Mouse (Mus musculus): Measurements from ENCODE around the gene Tnr. TPM values are rescaled to one million over a fixed set of nuclear protein-coding genes. Genes with fewer than 3 reads are reported as not detected.

Gene Tnr
- polyA plus RNA-seq, 1 experiment: 6.9 TPM

- TF ChIP-seq POLR2A (IDR thresholded peaks at IDR 0.05; ENCODE audit: borderline replicate concordance, extremely low read depth, insufficient read depth, insufficient read length, poor library complexity, severe bottlenecking) (no peak), CTCF (IDR thresholded peaks at IDR 0.05; ENCODE audit: borderline replicate concordance, extremely low read depth, insufficient read depth, insufficient read length) (no peak)
- DNase-seq (ENCODE audit: low read depth): peak; percentile 85
Observed at GRCm38 (mm10) chr1:159760970-159761369, 237.4 kb downstream of the Tnr start.

- TF ChIP-seq POLR2A (IDR thresholded peaks at IDR 0.05; ENCODE audit: borderline replicate concordance, extremely low read depth, insufficient read depth, insufficient read length, poor library complexity, severe bottlenecking) (no peak), CTCF (IDR thresholded peaks at IDR 0.05; ENCODE audit: borderline replicate concordance, extremely low read depth, insufficient read depth, insufficient read length) (no peak)
- peak; percentile 67 for DNase-seq (ENCODE audit: low read depth)
Observed at GRCm38 (mm10) chr1:159763901-159764300, 240.3 kb downstream of the Tnr start.

GRCm38 (mm10) chr1:159764897-159765296 is 241.3 kb downstream of the Tnr start:
- TF ChIP-seq POLR2A (IDR thresholded peaks at IDR 0.05; ENCODE audit: borderline replicate concordance, extremely low read depth, insufficient read depth, insufficient read length, poor library complexity, severe bottlenecking) (no peak), CTCF (IDR thresholded peaks at IDR 0.05; ENCODE audit: borderline replicate concordance, extremely low read depth, insufficient read depth, insufficient read length) (no peak)
- DNase-seq (ENCODE audit: low read depth): no peak

GRCm38 (mm10) chr1:159769948-159770347 is 246.4 kb downstream of the Tnr start:
- peak; percentile 31 for DNase-seq (ENCODE audit: low read depth)
- TF ChIP-seq POLR2A (IDR thresholded peaks at IDR 0.05; ENCODE audit: borderline replicate concordance, extremely low read depth, insufficient read depth, insufficient read length, poor library complexity, severe bottlenecking): no peak
- no peak for TF ChIP-seq CTCF (IDR thresholded peaks at IDR 0.05; ENCODE audit: borderline replicate concordance, extremely low read depth, insufficient read depth, insufficient read length)

GRCm38 (mm10) chr1:159773671-159774070 is 250.1 kb downstream of the Tnr start:
- DNase-seq (ENCODE audit: low read depth): no peak
- TF ChIP-seq CTCF (IDR thresholded peaks at IDR 0.05; ENCODE audit: borderline replicate concordance, extremely low read depth, insufficient read depth, insufficient read length) (no peak), POLR2A (IDR thresholded peaks at IDR 0.05; ENCODE audit: borderline replicate concordance, extremely low read depth, insufficient read depth, insufficient read length, poor library complexity, severe bottlenecking) (no peak)

GRCm38 (mm10) chr1:159775168-159775567 is 251.6 kb downstream of the Tnr start:
- TF ChIP-seq CTCF (IDR thresholded peaks at IDR 0.05; ENCODE audit: borderline replicate concordance, extremely low read depth, insufficient read depth, insufficient read length) (no peak), POLR2A (IDR thresholded peaks at IDR 0.05; ENCODE audit: borderline replicate concordance, extremely low read depth, insufficient read depth, insufficient read length, poor library complexity, severe bottlenecking) (no peak)
- no peak for DNase-seq (ENCODE audit: low read depth)

- TF ChIP-seq POLR2A (IDR thresholded peaks at IDR 0.05; ENCODE audit: borderline replicate concordance, extremely low read depth, insufficient read depth, insufficient read length, poor library complexity, severe bottlenecking) (no peak), CTCF (IDR thresholded peaks at IDR 0.05; ENCODE audit: borderline replicate concordance, extremely low read depth, insufficient read depth, insufficient read length) (no peak)
- peak; percentile 50 for DNase-seq (ENCODE audit: low read depth)
Observed at GRCm38 (mm10) chr1:159777107-159777506, 253.5 kb downstream of the Tnr start.

- no peak for TF ChIP-seq CTCF (IDR thresholded peaks at IDR 0.05; ENCODE audit: borderline replicate concordance, extremely low read depth, insufficient read depth, insufficient read length)
- no peak for DNase-seq (ENCODE audit: low read depth)
Observed at GRCm38 (mm10) chr1:159779424-159779823, 255.9 kb downstream of the Tnr start.

GRCm38 (mm10) chr1:159783842-159784241 is 260.3 kb downstream of the Tnr start:
- TF ChIP-seq POLR2A (IDR thresholded peaks at IDR 0.05; ENCODE audit: borderline replicate concordance, extremely low read depth, insufficient read depth, insufficient read length, poor library complexity, severe bottlenecking) (no peak), CTCF (IDR thresholded peaks at IDR 0.05; ENCODE audit: borderline replicate concordance, extremely low read depth, insufficient read depth, insufficient read length) (peak; percentile 70)
- DNase-seq (ENCODE audit: low read depth): peak; percentile 53

GRCm38 (mm10) chr1:159788312-159788711 is 264.7 kb downstream of the Tnr start:
- DNase-seq (ENCODE audit: low read depth): no peak
- no peak for TF ChIP-seq POLR2A (IDR thresholded peaks at IDR 0.05; ENCODE audit: borderline replicate concordance, extremely low read depth, insufficient read depth, insufficient read length, poor library complexity, severe bottlenecking)
- TF ChIP-seq CTCF (IDR thresholded peaks at IDR 0.05; ENCODE audit: borderline replicate concordance, extremely low read depth, insufficient read depth, insufficient read length): no peak

- peak; percentile 47 for DNase-seq (ENCODE audit: low read depth)
- TF ChIP-seq POLR2A (IDR thresholded peaks at IDR 0.05; ENCODE audit: borderline replicate concordance, extremely low read depth, insufficient read depth, insufficient read length, poor library complexity, severe bottlenecking) (no peak), CTCF (IDR thresholded peaks at IDR 0.05; ENCODE audit: borderline replicate concordance, extremely low read depth, insufficient read depth, insufficient read length) (no peak)
Observed at GRCm38 (mm10) chr1:159792546-159792945, 269.0 kb downstream of the Tnr start.

- no peak for DNase-seq (ENCODE audit: low read depth)
- TF ChIP-seq POLR2A (IDR thresholded peaks at IDR 0.05; ENCODE audit: borderline replicate concordance, extremely low read depth, insufficient read depth, insufficient read length, poor library complexity, severe bottlenecking) (no peak), CTCF (IDR thresholded peaks at IDR 0.05; ENCODE audit: borderline replicate concordance, extremely low read depth, insufficient read depth, insufficient read length) (no peak)
Observed at GRCm38 (mm10) chr1:159796021-159796420, 272.5 kb downstream of the Tnr start.

GRCm38 (mm10) chr1:159800366-159800765 is 276.8 kb downstream of the Tnr start:
- DNase-seq (ENCODE audit: low read depth): no peak
- TF ChIP-seq CTCF (IDR thresholded peaks at IDR 0.05; ENCODE audit: borderline replicate concordance, extremely low read depth, insufficient read depth, insufficient read length): no peak
- no peak for TF ChIP-seq POLR2A (IDR thresholded peaks at IDR 0.05; ENCODE audit: borderline replicate concordance, extremely low read depth, insufficient read depth, insufficient read length, poor library complexity, severe bottlenecking)
